Mouse (Mus musculus) limb, embryonic 13.5 days (tissue): ENCODE measurements around the gene Syt2. TPM values are rescaled to one million over a fixed set of nuclear protein-coding genes. Genes with fewer than 3 reads are reported as not detected.

Source experiments
- ATAC-seq: fragments of 200-750 bp; cut with Nextera tagmentation; 2 replicates; pipeline ENCODE4 v1.8.0; 2017; ENCODE audit warnings: low read depth, moderate number of reproducible peaks, moderate TSS enrichment; ENCODE audit not compliant: low FRiP score
- H3K27ac ChIP-seq: fragments of 300-500 bp; sonication (generic); 2 replicates; pipeline ENCODE4 v1.5.1; 2015; ENCODE audit warnings: inconsistent platforms, mild to moderate bottlenecking, moderate library complexity
- H3K27me3 ChIP-seq: fragments of 300-500 bp; sonication (generic); 2 replicates; pipeline ENCODE4 v1.6.1; 2015; ENCODE audit warnings: mild to moderate bottlenecking, inconsistent platforms
- H3K36me3 ChIP-seq: fragments of 300-500 bp; sonication (generic); 2 replicates; pipeline ENCODE4 v1.6.1; 2015; ENCODE audit warnings: inconsistent platforms, mild to moderate bottlenecking, moderate library complexity
- H3K4me1 ChIP-seq: fragments of 300-500 bp; sonication (generic); 2 replicates; pipeline ENCODE4 v1.6.1; 2015; ENCODE audit warnings: inconsistent platforms
- H3K4me2 ChIP-seq: fragments of 300-500 bp; sonication (generic); replicated peaks from 2 replicates; pipeline ENCODE4 v1.6.1; 2015; ENCODE audit warnings: inconsistent platforms, mild to moderate bottlenecking, moderate library complexity
- H3K4me3 ChIP-seq: fragments of 300-500 bp; sonication (generic); 2 replicates; pipeline ENCODE4 v1.5.1; 2015; ENCODE audit warnings: moderate library complexity, mild to moderate bottlenecking, inconsistent platforms
- H3K9ac ChIP-seq: fragments of 300-500 bp; sonication (generic); 2 replicates; pipeline ENCODE4 v1.6.1; 2015; ENCODE audit warnings: mild to moderate bottlenecking, inconsistent platforms
- H3K9me3 ChIP-seq: fragments of 300-500 bp; sonication (generic); 2 replicates; pipeline ENCODE4 v1.6.1; 2016; ENCODE audit warnings: inconsistent platforms
- WGBS: fragments of 180-500 bp; shearing (Covaris S2); methylation state at CpG from one replicate; pipeline ENCODE4 v1.1.7; 2015; 5-methylcytosine and 5-hydroxymethylcytosine counted together
- polyA plus RNA-seq: library from polyadenylated mRNA; unstranded; fragments of >200 nt; fragmentation: Nextera tagmentation; extraction: Ambion mirVana; gene quantifications from 2 replicates; pipeline ENCODE4 v1.2.1, GENCODE M21; 2015

Syt2 gene
- polyA plus RNA-seq, 1 experiment from 2014 or later, result 0.32 TPM

- H3K27ac ChIP-seq, result peak overlapping the region; percentile 1; the same call in 1 of the 2 replicates
- peak; percentile 77; the same call in 1 of the 2 replicates for ATAC-seq
- no peak overlapping the region for H3K4me3 ChIP-seq
- H3K36me3 ChIP-seq, result no peaks in the 10 kb centered on the region
- WGBS, result 45% methylated on average over 13 of the region's 13 CpGs
- H3K9me3 ChIP-seq, result no peaks in the 10 kb centered on the region
- peaks cover 32% of the 10 kb centered on the region for H3K4me1 ChIP-seq
- H3K27me3 ChIP-seq, result peaks cover 61% of the 10 kb centered on the region
- H3K4me2 ChIP-seq, result peak overlapping the region; percentile 33
- H3K9ac ChIP-seq, result no peak overlapping the region
These were observed 4.9 kb downstream of the Syt2 start for GRCm38 (mm10) chr1:134651268-134651850.

GRCm38 (mm10) chr1:134651851-134652398, 5.4 kb downstream of the Syt2 start:
- Histone ChIP-seq H3K4me1 (peaks cover 28% of the 10 kb centered on the region), H3K4me2 (peak overlapping the region; percentile 33; the same call in 1 of the 2 replicates), H3K4me3 (no peak overlapping the region), H3K27me3 (peaks cover 61% of the 10 kb centered on the region), H3K9ac (no peak overlapping the region), H3K36me3 (no peaks in the 10 kb centered on the region), H3K27ac (peak overlapping the region; percentile 1; the same call in 1 of the 2 replicates), H3K9me3 (no peaks in the 10 kb centered on the region)
- ATAC-seq, result peak; percentile 41
- WGBS, result 18% methylated on average over 4 of the region's 4 CpGs

- no peak overlapping the region for H3K4me3 ChIP-seq
- no peak for ATAC-seq
- H3K36me3 ChIP-seq, result no peaks in the 10 kb centered on the region
- H3K27me3 ChIP-seq, result peaks cover 44% of the 10 kb centered on the region
- H3K4me1 ChIP-seq, result peaks cover 25% of the 10 kb centered on the region
- 15% methylated on average over 10 of the region's 10 CpGs for WGBS
- H3K9ac ChIP-seq, result no peak overlapping the region
- H3K4me2 ChIP-seq, result no peak overlapping the region
- H3K27ac ChIP-seq, result no peak overlapping the region
- H3K9me3 ChIP-seq, result no peaks in the 10 kb centered on the region
These were observed 7.3 kb downstream of the Syt2 start for GRCm38 (mm10) chr1:134653603-134654257.

- H3K4me2 ChIP-seq, result no peak overlapping the region
- H3K4me1 ChIP-seq, result peaks cover under 1% of the 10 kb centered on the region
- no peak overlapping the region for H3K27ac ChIP-seq
- no peak overlapping the region for H3K4me3 ChIP-seq
- ATAC-seq, result no peak
- no peaks in the 10 kb centered on the region for H3K9me3 ChIP-seq
- H3K27me3 ChIP-seq, result peaks cover 13% of the 10 kb centered on the region
- H3K36me3 ChIP-seq, result no peaks in the 10 kb centered on the region
- H3K9ac ChIP-seq, result no peak overlapping the region
- WGBS, result 75% methylated on average over 7 of the region's 7 CpGs
These were observed 12.4 kb downstream of the Syt2 start for GRCm38 (mm10) chr1:134658841-134659240.

GRCm38 (mm10) chr1:134660163-134660562, 13.7 kb downstream of the Syt2 start:
- no peak overlapping the region for H3K4me2 ChIP-seq
- H3K4me3 ChIP-seq, result no peak overlapping the region
- H3K9me3 ChIP-seq, result no peaks in the 10 kb centered on the region
- no peak for ATAC-seq
- no peaks in the 10 kb centered on the region for H3K36me3 ChIP-seq
- H3K27ac ChIP-seq, result no peak overlapping the region
- no peaks in the 10 kb centered on the region for H3K4me1 ChIP-seq
- 51% methylated on average over 7 of the region's 7 CpGs for whole genome bisulfite sequencing
- H3K9ac ChIP-seq, result no peak overlapping the region
- H3K27me3 ChIP-seq, result peaks cover 7% of the 10 kb centered on the region; the same call in 1 of the 2 replicates

- H3K4me3 ChIP-seq, result no peak overlapping the region
- H3K27me3 ChIP-seq, result no peaks in the 10 kb centered on the region
- no peaks in the 10 kb centered on the region for H3K4me1 ChIP-seq
- ATAC-seq, result no peak
- H3K27ac ChIP-seq, result no peak overlapping the region
- no peak overlapping the region for H3K9ac ChIP-seq
- H3K36me3 ChIP-seq, result no peaks in the 10 kb centered on the region
- no peaks in the 10 kb centered on the region for H3K9me3 ChIP-seq
- H3K4me2 ChIP-seq, result no peak overlapping the region
- WGBS, result 77% methylated on average over 10 of the region's 10 CpGs
These were observed 25.0 kb downstream of the Syt2 start for GRCm38 (mm10) chr1:134671234-134672070.

- no peak overlapping the region for H3K4me3 ChIP-seq
- H3K36me3 ChIP-seq, result no peaks in the 10 kb centered on the region
- H3K9me3 ChIP-seq, result no peaks in the 10 kb centered on the region
- H3K4me1 ChIP-seq, result no peaks in the 10 kb centered on the region
- no peaks in the 10 kb centered on the region for H3K27me3 ChIP-seq
- WGBS, result 7% methylated on average over 1 of the region's 1 CpGs
- no peak overlapping the region for H3K27ac ChIP-seq
- ATAC-seq, result no peak
- no peak overlapping the region for H3K4me2 ChIP-seq
- no peak overlapping the region for H3K9ac ChIP-seq
These were observed 27.8 kb downstream of the Syt2 start for GRCm38 (mm10) chr1:134674312-134674711.

- Histone ChIP-seq H3K27me3 (peaks cover 14% of the 10 kb centered on the region; the same call in 1 of the 2 replicates), H3K4me2 (no peak overlapping the region), H3K36me3 (no peaks in the 10 kb centered on the region), H3K4me3 (no peak overlapping the region), H3K4me1 (peaks cover 11% of the 10 kb centered on the region), H3K27ac (no peak overlapping the region), H3K9me3 (no peaks in the 10 kb centered on the region), H3K9ac (no peak overlapping the region)
- no peak for ATAC-seq
- 84% methylated on average over 4 of the region's 4 CpGs for WGBS
These were observed 33.0 kb downstream of the Syt2 start for GRCm38 (mm10) chr1:134679445-134679844.

- 9% methylated on average over 6 of the region's 6 CpGs for WGBS
- ATAC-seq, result no peak
These were observed 34.1 kb downstream of the Syt2 start for GRCm38 (mm10) chr1:134680617-134681016.

GRCm38 (mm10) chr1:134682460-134682859, 36.0 kb downstream of the Syt2 start:
- H3K4me3 ChIP-seq, result no peak overlapping the region
- peak; percentile 44; the same call in 1 of the 2 replicates for ATAC-seq
- H3K9ac ChIP-seq, result 0 out of 2 replicates have a peak overlapping the region, but pooled peaks have one; percentile 19
- no peaks in the 10 kb centered on the region for H3K36me3 ChIP-seq
- 24% methylated on average over 9 of the region's 9 CpGs for WGBS
- H3K27me3 ChIP-seq, result peaks cover 14% of the 10 kb centered on the region; the same call in 1 of the 2 replicates
- peak overlapping the region; percentile 44; the same call in 1 of the 2 replicates for H3K27ac ChIP-seq
- H3K4me2 ChIP-seq, result no peak overlapping the region
- peaks cover 11% of the 10 kb centered on the region for H3K4me1 ChIP-seq
- no peaks in the 10 kb centered on the region for H3K9me3 ChIP-seq

More at GRCm38 (mm10) chr1:134680617-134681016, 34.1 kb downstream of the Syt2 start:
- Histone ChIP-seq H3K4me2 (no peak overlapping the region), H3K4me3 (no peak overlapping the region), H3K9ac (no peak overlapping the region), H3K27me3 (peaks cover 14% of the 10 kb centered on the region; the same call in 1 of the 2 replicates), H3K4me1 (peaks cover 11% of the 10 kb centered on the region), H3K9me3 (no peaks in the 10 kb centered on the region), H3K27ac (no peak overlapping the region), H3K36me3 (no peaks in the 10 kb centered on the region)

GRCm38 (mm10) chr1:134686834-134687421, 40.5 kb downstream of the Syt2 start:
- H3K4me2 ChIP-seq, result no peak overlapping the region
- H3K9ac ChIP-seq, result no peak overlapping the region
- WGBS, result 55% methylated on average over 4 of the region's 4 CpGs
- peaks cover 13% of the 10 kb centered on the region for H3K4me1 ChIP-seq
- H3K27me3 ChIP-seq, result no peaks in the 10 kb centered on the region
- no peak overlapping the region for H3K27ac ChIP-seq
- ATAC-seq, result no peak
- no peaks in the 10 kb centered on the region for H3K36me3 ChIP-seq
- no peaks in the 10 kb centered on the region for H3K9me3 ChIP-seq
- no peak overlapping the region for H3K4me3 ChIP-seq
